Mouse (Mus musculus) heart, embryonic 13.5 days (tissue): ENCODE measurements around the gene Magi1. TPM values are rescaled to one million over a fixed set of nuclear protein-coding genes. Genes with fewer than 3 reads are reported as not detected.

ENCODE experiments used
- ATAC-seq: fragments of 200-750 bp; cut with Nextera tagmentation; 2 replicates; pipeline ENCODE4 v1.8.0; 2017; ENCODE audit warnings: moderate TSS enrichment; ENCODE audit not compliant: insufficient number of reproducible peaks, low FRiP score, low TSS enrichment; ENCODE audit errors: extremely low read depth
- H3K27ac ChIP-seq: fragments of 300-500 bp; sonication (generic); replicated peaks from 2 replicates; pipeline ENCODE4 v1.5.1; 2015; ENCODE audit warnings: moderate library complexity, mild to moderate bottlenecking, inconsistent platforms
- H3K27me3 ChIP-seq: fragments of 300-500 bp; sonication (generic); replicated peaks from 2 replicates; pipeline ENCODE4 v1.6.1; 2015; ENCODE audit warnings: mild to moderate bottlenecking, inconsistent platforms
- H3K36me3 ChIP-seq: fragments of 300-500 bp; sonication (generic); 2 replicates; pipeline ENCODE4 v1.6.1; 2015; ENCODE audit warnings: mild to moderate bottlenecking, inconsistent platforms
- H3K4me1 ChIP-seq: fragments of 300-500 bp; sonication (generic); 2 replicates; pipeline ENCODE4 v1.6.1; 2015; ENCODE audit warnings: inconsistent platforms
- H3K4me2 ChIP-seq: fragments of 300-500 bp; sonication (generic); 2 replicates; pipeline ENCODE4 v1.6.1; 2015; ENCODE audit warnings: inconsistent platforms, mild to moderate bottlenecking, moderate library complexity
- H3K4me3 ChIP-seq: fragments of 300-500 bp; sonication (generic); 2 replicates; pipeline ENCODE4 v1.5.1; 2015; ENCODE audit warnings: moderate library complexity, mild to moderate bottlenecking, inconsistent platforms
- H3K9ac ChIP-seq: fragments of 300-500 bp; sonication (generic); 2 replicates; pipeline ENCODE4 v1.6.1; 2015; ENCODE audit warnings: inconsistent platforms, mild to moderate bottlenecking, moderate library complexity
- H3K9me3 ChIP-seq: fragments of 300-500 bp; sonication (generic); 2 replicates; pipeline ENCODE4 v1.6.1; 2016; ENCODE audit warnings: inconsistent platforms
- WGBS: fragments of 180-500 bp; shearing (Covaris S2); methylation state at CpG from one replicate; pipeline ENCODE4 v1.1.7; 2015; ENCODE audit warnings: mixed read lengths; 5-methylcytosine and 5-hydroxymethylcytosine counted together
- polyA plus RNA-seq: library from polyadenylated mRNA; unstranded; fragments of >200 nt; fragmentation: Nextera tagmentation; extraction: Ambion mirVana; gene quantifications from 2 replicates; pipeline ENCODE4 v1.2.1, GENCODE M21; 2015

The Magi1 gene
- polyA plus RNA-seq, 1 experiment from 2014 or later = 7.5 TPM

GRCm38 (mm10) chr6:94077013-94077412, 206.7 kb downstream of the Magi1 start:
- 0 out of 2 replicates have a peak overlapping the region, but pooled peaks have one; percentile 33 for H3K27ac ChIP-seq
- H3K4me1 ChIP-seq = peaks cover 71% of the 10 kb centered on the region
- no peaks in the 10 kb centered on the region for H3K36me3 ChIP-seq
- H3K9ac ChIP-seq = no peak overlapping the region
- no peaks in the 10 kb centered on the region for H3K9me3 ChIP-seq
- no peak overlapping the region for H3K4me3 ChIP-seq
- H3K27me3 ChIP-seq = no peaks in the 10 kb centered on the region
- no peak for ATAC-seq
- no peak overlapping the region for H3K4me2 ChIP-seq
- 63% methylated on average over 3 of the region's 3 CpGs for WGBS

GRCm38 (mm10) chr6:94075990-94076389, 207.7 kb downstream of the Magi1 start:
- no peak overlapping the region for H3K4me2 ChIP-seq

DNA sequence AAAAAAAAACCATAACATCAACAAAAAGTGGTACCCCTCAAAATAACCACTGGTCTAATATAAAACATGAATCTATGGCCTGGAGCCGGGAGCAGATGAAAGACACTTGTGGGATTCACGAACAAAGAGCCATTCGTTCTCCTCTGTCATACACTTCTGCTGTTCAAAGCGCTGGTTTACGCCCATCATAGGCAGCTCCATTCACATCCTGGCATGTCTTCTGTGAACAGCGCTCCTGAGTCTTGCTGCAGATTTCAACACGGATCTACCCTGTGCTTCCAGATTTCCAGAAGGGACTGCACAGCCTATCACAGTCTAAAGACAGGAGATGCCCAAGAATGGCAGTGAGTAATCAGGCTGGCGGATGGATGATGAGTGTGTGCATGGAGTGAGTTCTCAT, 208.5 kb downstream of the Magi1 start:
- ATAC-seq = no peak

More at GRCm38 (mm10) chr6:94075990-94076389, 207.7 kb downstream of the Magi1 start:
- Histone ChIP-seq H3K9ac (no peak overlapping the region), H3K27me3 (no peaks in the 10 kb centered on the region), H3K9me3 (no peaks in the 10 kb centered on the region), H3K36me3 (no peaks in the 10 kb centered on the region), H3K4me1 (peaks cover 73% of the 10 kb centered on the region), H3K4me3 (no peak overlapping the region), H3K27ac (no peak overlapping the region)
- WGBS = 86% methylated on average over 4 of the region's 4 CpGs
- ATAC-seq = no peak

DNA sequence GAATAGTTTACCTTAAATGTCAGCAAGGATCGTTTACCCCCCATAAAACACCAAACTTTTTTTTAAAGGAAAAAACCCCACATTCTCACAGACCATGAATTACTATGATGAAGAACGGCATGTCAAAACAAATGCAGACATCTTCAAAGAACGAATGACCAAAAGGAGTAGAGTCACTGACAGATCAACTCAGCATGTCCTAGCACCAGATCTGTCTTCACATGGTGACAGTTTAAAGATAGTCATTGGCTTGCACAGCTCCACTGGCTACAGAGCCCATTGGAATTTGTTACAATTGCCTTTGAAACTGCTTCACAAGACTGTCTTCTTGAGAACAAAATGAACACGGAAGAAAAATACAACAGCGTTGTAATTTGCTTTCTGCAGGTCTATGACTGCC, 212.0 kb downstream of the Magi1 start:
- H3K36me3 ChIP-seq = no peaks in the 10 kb centered on the region
- 31% methylated on average over 5 of the region's 5 CpGs for WGBS
- H3K27me3 ChIP-seq = no peaks in the 10 kb centered on the region
- no peak for ATAC-seq
- no peak overlapping the region for H3K9ac ChIP-seq
- H3K9me3 ChIP-seq = no peaks in the 10 kb centered on the region
- H3K4me2 ChIP-seq = no peak overlapping the region
- H3K27ac ChIP-seq = no peak overlapping the region
- H3K4me3 ChIP-seq = no peak overlapping the region
- H3K4me1 ChIP-seq = peaks cover 78% of the 10 kb centered on the region

More for the DNA sequence above, 208.5 kb downstream of the Magi1 start:
- no peaks in the 10 kb centered on the region for H3K9me3 ChIP-seq
- H3K9ac ChIP-seq = no peak overlapping the region
- H3K4me1 ChIP-seq = peaks cover 76% of the 10 kb centered on the region
- H3K27ac ChIP-seq = no peak overlapping the region
- peak overlapping the region; percentile 39 for H3K4me2 ChIP-seq
- H3K27me3 ChIP-seq = no peaks in the 10 kb centered on the region
- no peaks in the 10 kb centered on the region for H3K36me3 ChIP-seq
- no peak overlapping the region; the same call in 1 of the 2 replicates for H3K4me3 ChIP-seq
- 46% methylated on average over 8 of the region's 8 CpGs for WGBS

DNA sequence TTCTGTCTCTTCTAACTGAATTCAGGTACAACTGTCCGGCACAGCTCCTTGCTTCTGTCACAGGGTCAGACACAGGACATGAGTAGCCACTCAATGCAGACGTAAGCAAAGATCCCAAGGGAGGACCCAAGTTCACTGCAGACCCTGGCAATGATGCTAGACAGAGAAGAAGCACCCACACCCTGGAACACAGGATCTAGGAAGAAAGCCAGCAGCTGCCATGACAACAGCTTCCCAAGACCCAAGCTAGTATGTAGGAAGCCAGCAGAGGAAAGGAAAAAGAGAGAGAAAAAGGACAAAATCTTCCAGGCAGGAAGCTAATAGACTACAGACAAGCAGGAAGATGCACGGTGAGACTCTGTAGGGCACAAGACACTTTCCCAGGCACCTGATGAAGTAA, 213.0 kb downstream of the Magi1 start:
- ATAC-seq = no peak
- Histone ChIP-seq H3K27ac (no peak overlapping the region), H3K9ac (no peak overlapping the region), H3K4me3 (no peak overlapping the region), H3K36me3 (no peaks in the 10 kb centered on the region), H3K27me3 (no peaks in the 10 kb centered on the region), H3K4me2 (no peak overlapping the region), H3K4me1 (peaks cover 69% of the 10 kb centered on the region), H3K9me3 (no peaks in the 10 kb centered on the region)
- 53% methylated on average over 3 of the region's 3 CpGs for WGBS

GRCm38 (mm10) chr6:94069421-94069820, 214.3 kb downstream of the Magi1 start:
- no peaks in the 10 kb centered on the region for H3K36me3 ChIP-seq
- peak overlapping the region; percentile 69 for H3K27ac ChIP-seq
- peaks cover 65% of the 10 kb centered on the region for H3K4me1 ChIP-seq
- H3K4me3 ChIP-seq = no peak overlapping the region
- ATAC-seq = no peak
- no peaks in the 10 kb centered on the region for H3K27me3 ChIP-seq
- H3K9ac ChIP-seq = no peak overlapping the region
- 8% methylated on average over 3 of the region's 3 CpGs for WGBS
- H3K4me2 ChIP-seq = peak overlapping the region; percentile 36
- H3K9me3 ChIP-seq = no peaks in the 10 kb centered on the region

- peaks cover 74% of the 10 kb centered on the region for H3K4me1 ChIP-seq
- WGBS = 59% methylated on average over 8 of the region's 8 CpGs
- H3K4me2 ChIP-seq = peak overlapping the region; percentile 36; the same call in 1 of the 2 replicates
- peak overlapping the region; percentile 69; the same call in 1 of the 2 replicates for H3K27ac ChIP-seq
- H3K36me3 ChIP-seq = no peaks in the 10 kb centered on the region
- H3K9ac ChIP-seq = no peak overlapping the region
- no peaks in the 10 kb centered on the region for H3K9me3 ChIP-seq
- H3K4me3 ChIP-seq = no peak overlapping the region
- ATAC-seq = no peak
- no peaks in the 10 kb centered on the region for H3K27me3 ChIP-seq
These were observed 215.8 kb downstream of the Magi1 start for GRCm38 (mm10) chr6:94067741-94068450.

- H3K27me3 ChIP-seq = no peaks in the 10 kb centered on the region
- H3K4me3 ChIP-seq = no peak overlapping the region
- H3K4me1 ChIP-seq = peaks cover 73% of the 10 kb centered on the region
- WGBS = 49% methylated on average over 4 of the region's 4 CpGs
- H3K4me2 ChIP-seq = no peak overlapping the region
- ATAC-seq = no peak
- no peak overlapping the region for H3K9ac ChIP-seq
- H3K9me3 ChIP-seq = no peaks in the 10 kb centered on the region
- H3K27ac ChIP-seq = no peak overlapping the region
- H3K36me3 ChIP-seq = no peaks in the 10 kb centered on the region
These were observed 218.9 kb downstream of the Magi1 start for GRCm38 (mm10) chr6:94064832-94065231.

DNA sequence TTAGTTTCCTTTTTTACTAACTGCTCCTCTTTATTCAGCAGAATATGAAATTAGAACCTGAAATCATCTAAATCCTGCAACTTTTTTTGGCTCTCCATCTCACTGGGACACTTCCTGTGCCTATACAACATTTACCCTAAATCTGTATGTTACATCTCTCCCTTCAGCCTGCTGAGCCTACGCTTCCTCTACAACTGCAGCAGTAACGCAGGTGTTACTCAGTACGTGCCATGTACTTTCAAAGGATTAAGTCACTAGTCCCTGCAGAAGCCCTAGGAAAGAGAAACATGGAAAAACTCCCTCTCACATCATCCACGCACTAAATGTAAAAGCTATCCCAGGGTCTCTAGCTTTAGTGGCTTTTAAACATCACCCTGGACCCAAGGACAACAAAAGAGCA, 220.2 kb downstream of the Magi1 start:
- H3K27ac ChIP-seq = peak overlapping the region; percentile 62; the same call in 1 of the 2 replicates
- H3K4me1 ChIP-seq = peaks cover 60% of the 10 kb centered on the region
- H3K36me3 ChIP-seq = no peaks in the 10 kb centered on the region
- no peak overlapping the region for H3K9ac ChIP-seq
- no peak overlapping the region for H3K4me3 ChIP-seq
- H3K9me3 ChIP-seq = no peaks in the 10 kb centered on the region
- no peak for ATAC-seq
- no peaks in the 10 kb centered on the region for H3K27me3 ChIP-seq
- WGBS = 68% methylated on average over 4 of the region's 4 CpGs
- H3K4me2 ChIP-seq = peak overlapping the region; percentile 18; the same call in 1 of the 2 replicates

DNA sequence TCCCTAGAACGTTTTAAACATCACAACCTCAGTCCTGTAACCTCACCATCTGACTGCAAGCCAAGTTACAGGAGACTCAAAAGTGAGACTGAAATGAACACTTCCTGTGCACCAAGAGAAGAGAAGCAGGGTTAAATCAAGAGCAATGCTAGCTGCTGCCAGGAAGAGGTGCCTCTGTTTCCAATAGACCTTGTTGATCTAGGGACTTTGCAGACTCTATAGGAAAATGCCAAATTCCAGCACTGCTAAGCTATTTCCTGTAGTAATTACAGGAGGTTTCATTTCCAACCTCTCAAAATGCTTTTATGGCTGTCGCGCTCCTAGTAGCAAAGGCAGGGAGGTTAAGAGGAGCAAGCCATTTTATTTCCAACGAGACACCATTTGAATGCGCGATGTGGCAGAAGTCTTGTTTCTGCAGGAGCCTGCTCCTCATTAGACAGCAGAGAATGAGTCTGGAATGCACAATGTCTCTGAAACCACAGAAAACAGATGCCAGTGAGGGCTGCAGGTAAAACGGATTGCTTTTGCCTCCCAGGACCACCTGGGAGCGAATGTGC, 222.2 kb downstream of the Magi1 start:
- Histone ChIP-seq H3K27ac (peak overlapping the region; percentile 62), H3K4me1 (peaks cover 48% of the 10 kb centered on the region)
- ATAC-seq = no peak

DNA sequence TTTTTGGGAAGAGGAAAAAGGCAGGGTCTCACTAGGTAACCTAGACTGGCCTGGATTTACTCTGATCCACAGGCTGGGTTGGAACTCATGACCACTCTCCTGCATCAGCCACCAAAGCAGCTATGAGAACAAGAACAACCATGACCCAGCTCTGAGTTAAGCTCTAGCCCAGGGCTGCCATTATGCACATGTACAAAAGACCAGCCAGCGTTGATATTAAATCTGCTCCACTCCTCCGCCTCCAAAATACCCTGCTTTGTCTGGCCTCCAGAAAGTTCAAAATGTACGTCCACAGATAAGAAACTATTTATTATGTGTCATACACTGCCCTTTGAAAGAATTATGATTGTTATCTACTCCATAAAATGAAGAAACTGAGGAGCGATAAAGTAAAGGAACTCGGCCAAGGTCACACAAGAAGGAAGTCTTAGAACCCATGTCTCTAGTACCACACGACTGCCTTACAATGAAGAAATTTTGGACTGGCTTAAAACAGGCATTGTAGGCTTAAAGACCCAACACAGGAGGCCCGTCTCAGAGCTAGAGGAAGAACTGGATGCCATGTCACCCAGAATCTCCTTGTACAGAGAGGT, 223.0 kb downstream of the Magi1 start:
- 86% methylated on average over 7 of the region's 7 CpGs for whole genome bisulfite sequencing
- Histone ChIP-seq H3K9ac (no peak overlapping the region), H3K27me3 (no peaks in the 10 kb centered on the region), H3K4me2 (no peak overlapping the region), H3K27ac (peak overlapping the region; percentile 44; the same call in 1 of the 2 replicates), H3K4me3 (no peak overlapping the region), H3K4me1 (peaks cover 48% of the 10 kb centered on the region), H3K9me3 (no peaks in the 10 kb centered on the region), H3K36me3 (no peaks in the 10 kb centered on the region)
- ATAC-seq = no peak

More for the DNA sequence above, 222.2 kb downstream of the Magi1 start:
- Histone ChIP-seq H3K27me3 (no peaks in the 10 kb centered on the region), H3K9ac (no peak overlapping the region), H3K4me2 (no peak overlapping the region), H3K9me3 (no peaks in the 10 kb centered on the region), H3K36me3 (no peaks in the 10 kb centered on the region), H3K4me3 (no peak overlapping the region)
- WGBS = 64% methylated on average over 8 of the region's 8 CpGs
